Mouse (Mus musculus): ENCODE results near the gene Zfp78.

Zfp78 gene

GRCm38 (mm10) chr7:6383044-6383455 is 20.0 kb downstream of the Zfp78 start, which contains the start of gene Zfp28:
TSS of gene Zfp28 (plus strand) at chr7:6383295.
- in situ Hi-C loops (cut with MboI, MseI): loop anchor here in 1 of 2 experiments (5.0 to 25.0 kb wide), 2 partner anchors 96 to 1296 kb away; partner anchors contain the start of genes Epn1 and Zfp667

GRCm38 (mm10) chr7:6384011-6384410 is 20.9 kb downstream of the Zfp78 start:
- in situ Hi-C loops (cut with MboI, MseI): loop anchor here in 1 of 2 experiments (5.0 to 25.0 kb wide), 2 partner anchors 97 to 1297 kb away; partner anchors contain the start of genes Epn1 and Zfp667

DNA sequence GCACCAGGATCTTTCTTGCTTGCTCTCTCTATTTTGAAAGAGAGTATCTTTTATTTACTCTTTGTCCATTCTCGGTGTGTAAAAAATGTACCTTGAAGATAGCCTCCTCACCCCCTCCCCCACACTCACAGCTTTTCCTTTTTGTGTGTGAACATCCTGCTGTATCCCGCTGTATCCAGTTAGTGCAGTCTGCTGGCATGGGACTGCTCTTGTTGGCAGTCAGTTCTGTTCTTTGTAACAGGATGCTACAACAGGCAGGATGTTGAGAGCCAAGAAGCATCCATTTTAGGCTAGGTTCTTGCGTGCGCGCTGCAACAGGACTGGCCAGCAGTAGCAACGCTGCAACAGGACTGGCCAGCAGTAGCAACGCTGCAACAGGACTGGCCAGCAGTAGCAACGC is 23.9 kb downstream of the Zfp78 start:
- in situ Hi-C loops (cut with MboI, MseI): loop anchor here (5.0 to 25.0 kb wide), 3 partner anchors 220 to 1300 kb away; partner anchors contain the start of gene Epn1 (in 1 of the 2)

GRCm38 (mm10) chr7:6388971-6389370 is 25.9 kb downstream of the Zfp78 start:
- in situ Hi-C loops (cut with MboI, MseI): loop anchor here (5.0 to 25.0 kb wide), 3 partner anchors 222 to 1302 kb away; partner anchors contain the start of gene Epn1 (in 1 of the 2)

GRCm38 (mm10) chr7:6389449-6389848 is 26.4 kb downstream of the Zfp78 start:
- in situ Hi-C loops (cut with MboI, MseI): loop anchor here (5.0 to 25.0 kb wide), 3 partner anchors 222 to 1302 kb away; partner anchors contain the start of gene Epn1 (in 1 of the 2)

DNA sequence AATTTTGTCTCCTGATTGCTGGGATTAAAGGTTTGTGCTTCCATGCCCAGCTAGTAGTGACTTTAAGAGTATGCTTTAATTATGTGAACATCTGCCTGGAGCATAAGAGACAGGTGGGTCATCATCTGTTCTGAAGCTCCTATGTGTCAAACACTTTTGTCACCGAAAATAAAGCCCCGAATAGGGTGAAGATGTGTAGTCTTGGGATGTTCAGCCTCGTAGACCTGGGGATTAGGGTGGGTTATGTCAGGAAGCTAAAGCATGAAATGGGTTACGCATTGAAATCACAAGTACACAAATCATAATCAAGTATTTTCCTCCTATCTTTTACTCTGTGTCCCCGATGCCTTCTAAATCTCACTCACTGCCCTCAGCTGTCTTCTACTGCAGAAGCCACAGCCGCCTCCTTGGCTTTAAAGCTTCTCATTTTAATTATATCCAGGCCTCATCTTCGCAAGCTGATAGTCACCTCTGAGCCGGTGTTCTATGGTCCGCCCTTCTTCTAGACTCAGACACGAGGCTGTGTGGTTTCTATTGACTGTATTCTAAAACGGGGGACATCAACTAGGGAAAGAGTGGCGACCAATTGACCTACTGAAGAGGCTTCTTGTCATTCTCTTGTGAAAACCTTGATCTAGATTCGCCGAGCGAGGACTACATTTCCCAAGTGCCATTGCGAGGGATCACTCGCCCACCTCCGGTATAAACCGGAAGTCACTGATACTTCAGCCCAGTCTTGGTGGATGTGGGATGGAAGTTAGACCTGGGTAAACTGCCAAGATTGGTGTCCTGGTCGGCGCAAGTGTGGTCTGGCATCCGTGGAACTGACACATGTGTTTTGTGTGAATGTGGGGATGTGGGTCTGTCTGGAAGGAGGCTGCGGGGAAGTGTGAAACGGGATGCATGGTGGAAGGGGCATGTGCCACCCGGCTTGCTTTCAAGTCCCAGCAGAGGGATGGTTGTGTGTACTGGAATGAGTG is 35.2 kb downstream of the Zfp78 start, which contains the start of gene Smim17:
Gene Smim17, plus strand, starts transcription at position 720 of the 980 bp plus-strand sequence.
- in situ Hi-C loops (cut with MboI, MseI): loop anchor here in 1 of 2 experiments (5.0 to 25.0 kb wide), 2 partner anchors 784 to 1311 kb away; partner anchors contain the start of gene Epn1

GRCm38 (mm10) chr7:6410043-6410442 is 47.0 kb downstream of the Zfp78 start, which contains the start of gene Gm20715:
TSS of gene Gm20715 (plus strand) at chr7:6410277.
- in situ Hi-C loops (cut with MboI, MseI): no loop called here

GRCm38 (mm10) chr7:6414626-6415441 is 51.8 kb downstream of the Zfp78 start:
- in situ Hi-C loops (cut with MboI, MseI): no loop called here

DNA sequence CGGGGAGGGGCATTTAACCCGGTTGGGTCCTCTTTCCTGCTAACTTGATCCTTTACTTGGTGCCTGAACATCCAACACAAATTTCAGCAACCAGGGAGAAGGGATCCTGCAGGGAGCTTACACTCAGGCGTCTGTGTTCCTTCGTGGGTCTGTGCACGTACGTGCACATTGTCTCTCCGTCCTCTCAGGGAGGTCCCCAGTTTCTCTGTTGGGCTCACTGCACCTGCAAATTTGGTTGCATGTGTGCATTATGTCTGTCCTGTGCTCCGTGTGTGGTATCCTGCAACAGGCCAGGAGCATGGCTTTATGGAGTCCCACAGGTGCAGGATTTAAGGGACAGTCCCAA is 52.3 kb downstream of the Zfp78 start:
- in situ Hi-C loops (cut with MboI, MseI): no loop called here

- in situ Hi-C loops (cut with MboI, MseI): no loop called here
These were observed 56.8 kb downstream of the Zfp78 start for GRCm38 (mm10) chr7:6419894-6420293.

DNA sequence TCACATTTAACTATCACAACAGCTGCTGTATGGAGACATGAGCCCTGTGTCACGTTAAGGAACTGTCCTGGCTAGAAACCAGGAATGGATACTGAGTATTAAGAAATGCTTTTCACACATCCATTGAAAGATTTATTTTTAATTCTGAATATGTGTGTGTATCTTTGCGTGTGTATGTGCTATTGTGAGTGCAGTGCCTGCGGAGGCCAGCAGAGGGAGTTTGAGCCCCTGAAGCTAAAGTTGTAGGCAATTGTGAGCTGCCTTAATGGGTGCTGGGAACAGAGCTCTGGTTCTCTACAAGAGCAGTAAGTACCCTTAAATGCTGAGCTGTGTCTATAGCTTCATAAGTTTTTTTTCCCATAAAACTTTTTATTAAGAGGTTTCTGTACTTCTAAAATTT is 66.3 kb downstream of the Zfp78 start:
- in situ Hi-C loops (cut with MboI, MseI): loop anchor here (5.0 kb wide), 1 partner anchor 72 kb away; no protein-coding TSS in a partner anchor

DNA sequence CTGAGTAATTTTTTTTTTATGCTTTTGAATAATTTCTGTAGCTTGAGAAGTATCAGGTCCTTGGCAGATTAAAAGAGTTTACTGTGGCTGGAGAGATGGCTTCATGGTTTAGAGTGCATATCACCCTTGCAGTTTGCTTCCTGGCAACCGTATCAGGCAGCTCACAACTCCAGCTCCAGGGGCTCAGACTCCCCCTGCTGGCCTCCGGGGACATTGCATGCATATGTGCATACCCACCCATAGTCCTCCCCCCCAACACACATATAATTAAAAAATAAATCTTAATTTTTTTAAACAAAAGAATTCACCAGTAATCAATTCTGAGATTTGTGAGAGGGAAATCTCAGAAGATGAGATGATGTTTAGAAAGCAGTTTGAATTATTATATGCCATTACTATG is 67.3 kb downstream of the Zfp78 start:
- in situ Hi-C loops (cut with MboI, MseI): no loop called here

Data from T-helper 17 cell (primary cell).